Mouse (Mus musculus) kidney, embryonic 16.5 days (tissue): ENCODE data around the gene Lmbr1l. TPM values are rescaled to one million over a fixed set of nuclear protein-coding genes. Genes with fewer than 3 reads are reported as not detected.
"Not testable (repeated sequence)": the region's sequence is repeated elsewhere in the genome, so short reads cannot be mapped to it uniquely, and the experiment has no call there.

Experiments used
- ATAC-seq: fragments of 200-750 bp; cut with Nextera tagmentation; 2 replicates; pipeline ENCODE4 v1.8.0; 2017; ENCODE audit warnings: moderate TSS enrichment; ENCODE audit not compliant: low FRiP score, low TSS enrichment
- H3K27ac ChIP-seq: fragments of 300-500 bp; sonication (generic); 2 replicates; pipeline ENCODE4 v1.5.1; 2014; ENCODE audit warnings: low read length
- H3K27me3 ChIP-seq: fragments of 300-500 bp; sonication (generic); 2 replicates; pipeline ENCODE4 v1.6.1; 2014; ENCODE audit warnings: low read length, control low read depth, mixed read lengths; ENCODE audit not compliant: insufficient read depth
- H3K36me3 ChIP-seq: fragments of 300-500 bp; sonication (generic); 2 replicates; pipeline ENCODE4 v1.6.1; 2014; ENCODE audit warnings: low read length, control low read depth, mixed read lengths; ENCODE audit not compliant: insufficient read depth
- H3K4me1 ChIP-seq: fragments of 300-500 bp; sonication (generic); 2 replicates; pipeline ENCODE4 v1.6.1; 2014; ENCODE audit warnings: low read length, control low read depth, mixed read lengths; ENCODE audit not compliant: insufficient read depth
- H3K4me2 ChIP-seq: fragments of 300-500 bp; sonication (generic); replicated peaks from 2 replicates; pipeline ENCODE4 v1.6.1; 2014; ENCODE audit warnings: low read depth, low read length
- H3K4me3 ChIP-seq: fragments of 300-500 bp; sonication (generic); 2 replicates; pipeline ENCODE4 v1.5.1; 2014; ENCODE audit warnings: mild to moderate bottlenecking, low read length
- H3K9ac ChIP-seq: fragments of 300-500 bp; sonication (generic); replicated peaks from 2 replicates; pipeline ENCODE4 v1.6.1; 2014; ENCODE audit warnings: low read length
- H3K9me3 ChIP-seq: fragments of 300-500 bp; sonication (generic); 2 replicates; pipeline ENCODE4 v1.6.1; 2016; ENCODE audit warnings: low read length, control low read depth
- WGBS: fragments of 180-500 bp; shearing (Covaris S2); extraction: QIAGEN DNeasy Blood & Tissue Kit; methylation state at CpG from one replicate; pipeline ENCODE4 v1.1.7; 2014; 5-methylcytosine and 5-hydroxymethylcytosine counted together
- polyA plus RNA-seq: library from polyadenylated mRNA; unstranded; fragments of >200 nt; fragmentation: Nextera tagmentation; extraction: Ambion mirVana; gene quantifications from 2 replicates; pipeline ENCODE4 v1.2.1, GENCODE M21; 2015

Lmbr1l gene
- polyA plus RNA-seq, 1 experiment from 2014 or later: 17.6 TPM

DNA sequence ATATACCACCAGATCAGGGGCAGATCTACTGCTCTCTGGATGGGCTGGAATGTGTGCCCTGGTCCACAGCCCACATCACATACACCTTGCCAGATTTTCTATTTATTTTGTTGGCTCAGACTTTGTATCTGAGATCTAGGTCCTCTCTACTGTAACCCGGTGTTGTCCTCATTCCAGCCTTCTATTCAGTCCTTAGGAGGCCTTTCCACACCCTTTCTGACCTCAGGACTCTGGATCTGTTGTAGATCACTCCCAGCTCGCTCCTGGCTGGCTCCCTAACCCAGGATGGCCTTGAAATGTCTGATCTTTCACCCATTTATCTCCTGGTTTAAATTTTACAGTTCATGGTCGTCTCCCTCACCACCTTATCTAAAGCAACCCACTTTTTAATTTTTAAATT lies 6.7 kb upstream of the Lmbr1l start:
- H3K4me3 ChIP-seq: no peak overlapping the region
- peaks cover 4% of the 10 kb centered on the region; the same call in 1 of the 2 replicates for H3K4me1 ChIP-seq
- 73% methylated on average over 3 of the region's 3 CpGs for WGBS
- H3K27ac ChIP-seq: no peak overlapping the region
- no peak for ATAC-seq
- H3K27me3 ChIP-seq: no peaks in the 10 kb centered on the region
- H3K36me3 ChIP-seq: no peaks in the 10 kb centered on the region; the same call in 1 of the 2 replicates
- no peak overlapping the region for H3K9ac ChIP-seq
- H3K9me3 ChIP-seq: no peaks in the 10 kb centered on the region; the same call in 1 of the 2 replicates
- no peak overlapping the region for H3K4me2 ChIP-seq

DNA sequence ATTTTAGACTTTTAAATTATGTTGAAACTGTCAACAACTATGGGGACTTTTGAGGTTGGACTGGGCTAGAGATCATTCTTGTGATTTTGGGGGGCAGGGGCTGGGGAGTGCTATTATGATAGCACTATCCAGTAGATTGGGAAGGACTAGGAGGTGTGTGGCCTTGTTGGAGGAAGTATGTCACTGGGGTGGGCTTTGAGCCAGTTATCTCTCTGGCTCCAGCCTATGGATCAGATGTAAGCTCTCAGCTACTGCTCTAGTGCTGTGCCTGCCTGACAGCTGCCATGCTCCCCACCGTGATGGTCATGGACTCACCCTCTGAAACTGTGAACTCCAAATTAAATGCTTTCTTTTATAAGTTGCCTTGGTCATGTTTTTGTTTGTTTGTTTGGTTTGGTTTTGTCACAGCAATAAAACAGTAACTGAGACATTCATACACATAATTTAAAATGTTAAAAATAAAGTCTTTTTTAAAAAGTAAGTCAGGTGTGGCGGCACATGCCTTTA lies 5.1 kb upstream of the Lmbr1l start:
- H3K4me3 ChIP-seq: no peak overlapping the region
- ATAC-seq: no peak
- H3K9ac ChIP-seq: no peak overlapping the region
- no peak overlapping the region for H3K4me2 ChIP-seq
- H3K4me1 ChIP-seq: no peaks in the 10 kb centered on the region
- WGBS: 86% methylated on average over 2 of the region's 2 CpGs
- no peaks in the 10 kb centered on the region; the same call in 1 of the 2 replicates for H3K9me3 ChIP-seq
- no peaks in the 10 kb centered on the region for H3K27me3 ChIP-seq
- H3K36me3 ChIP-seq: no peaks in the 10 kb centered on the region; the same call in 1 of the 2 replicates
- no peak overlapping the region for H3K27ac ChIP-seq

DNA sequence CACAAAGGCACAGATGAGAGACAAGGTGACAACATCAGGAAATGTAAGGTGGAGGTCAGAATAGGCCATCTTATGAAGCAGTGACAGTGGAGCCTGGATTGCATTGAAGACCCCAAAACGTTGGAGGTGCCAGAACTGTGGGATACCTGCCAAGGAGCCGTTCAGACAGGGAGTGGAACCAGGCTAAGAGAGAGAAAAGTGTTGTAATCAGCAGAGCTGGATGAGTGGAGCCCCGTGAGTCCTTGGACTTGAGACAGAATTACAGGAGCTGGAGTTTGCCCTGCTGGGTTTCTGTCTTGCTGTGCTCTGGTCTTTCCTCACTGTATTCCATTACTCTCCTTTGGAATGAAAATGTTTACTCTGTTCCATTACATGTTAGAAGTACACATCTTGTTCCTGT lies 4.5 kb upstream of the Lmbr1l start:
- H3K4me1 ChIP-seq: no peaks in the 10 kb centered on the region
- no peak overlapping the region for H3K9ac ChIP-seq
- no peak overlapping the region for H3K4me2 ChIP-seq
- ATAC-seq: no peak
- no peaks in the 10 kb centered on the region; the same call in 1 of the 2 replicates for H3K9me3 ChIP-seq
- no peaks in the 10 kb centered on the region; the same call in 1 of the 2 replicates for H3K36me3 ChIP-seq
- H3K27ac ChIP-seq: no peak overlapping the region
- no peaks in the 10 kb centered on the region for H3K27me3 ChIP-seq
- no peak overlapping the region for H3K4me3 ChIP-seq
- WGBS: 58% methylated on average over 3 of the region's 3 CpGs

DNA sequence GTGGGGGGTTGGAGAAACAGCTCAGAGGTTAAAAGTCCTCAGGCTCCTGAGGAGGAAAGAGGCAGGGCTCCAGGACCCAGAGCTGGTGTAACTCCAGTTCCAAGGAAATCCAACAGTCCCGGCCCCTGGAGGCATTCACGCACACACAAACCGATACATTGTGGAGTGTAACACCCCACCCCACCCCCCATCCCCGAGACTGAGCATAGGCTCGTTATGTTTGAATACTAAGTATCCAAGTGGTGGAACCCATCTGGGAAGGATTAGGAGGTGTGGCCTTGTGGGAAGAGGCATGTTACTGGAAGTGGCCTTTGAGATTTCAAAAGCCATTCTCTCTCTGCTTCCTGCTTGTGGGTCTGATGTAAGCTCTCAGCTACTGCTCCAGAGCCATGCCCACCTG lies 3.5 kb upstream of the Lmbr1l start:
- H3K36me3 ChIP-seq: no peaks in the 10 kb centered on the region; the same call in 1 of the 2 replicates
- H3K4me1 ChIP-seq: peaks cover 4% of the 10 kb centered on the region
- H3K27ac ChIP-seq: no peak overlapping the region
- ATAC-seq: no peak
- no peak overlapping the region for H3K9ac ChIP-seq
- 83% methylated on average over 5 of the region's 5 CpGs for WGBS
- H3K9me3 ChIP-seq: no peaks in the 10 kb centered on the region; the same call in 1 of the 2 replicates
- no peaks in the 10 kb centered on the region for H3K27me3 ChIP-seq
- H3K4me2 ChIP-seq: no peak overlapping the region
- H3K4me3 ChIP-seq: no peak overlapping the region

DNA sequence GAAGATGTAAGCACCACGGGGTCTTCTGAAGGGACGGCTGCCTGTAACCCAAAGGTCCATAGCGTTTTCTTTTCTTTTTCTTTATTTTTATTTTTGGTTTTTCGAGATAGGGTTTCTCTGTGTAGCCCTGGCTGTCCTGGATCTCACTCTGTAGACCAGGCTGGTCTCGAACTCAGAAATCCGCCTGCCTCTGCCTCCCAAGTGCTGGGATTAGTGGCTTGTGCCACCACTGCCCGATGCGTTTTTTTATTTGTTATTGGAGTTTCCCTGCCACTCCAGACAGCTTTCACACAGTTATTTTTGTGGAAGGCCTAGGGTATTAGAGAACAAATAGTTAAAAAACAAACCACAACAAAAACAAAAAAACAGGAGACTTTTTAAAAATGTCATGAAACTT lies 466 bp upstream of the Lmbr1l start:
- ATAC-seq: not testable (repeated sequence)

DNA sequence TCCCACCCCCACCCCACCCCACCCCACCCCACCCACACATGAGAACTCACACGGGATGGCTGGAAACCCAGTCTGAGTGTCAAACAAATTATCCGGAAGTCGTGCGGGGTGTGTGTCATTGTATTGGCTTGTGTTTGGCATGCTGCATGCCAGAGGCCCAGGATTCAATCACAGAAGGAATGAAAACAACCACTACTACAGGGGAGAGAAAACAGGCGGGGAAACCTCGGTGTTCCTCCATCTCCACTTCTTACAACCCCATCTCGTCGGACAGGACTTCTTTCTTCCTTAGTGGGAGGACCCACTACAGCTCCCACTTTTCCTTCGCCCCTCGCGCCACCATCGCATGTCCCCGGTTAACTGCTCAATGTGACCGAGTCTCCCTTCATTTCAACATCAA lies 940 bp downstream of the Lmbr1l start:
- ATAC-seq: no peak
- H3K36me3 ChIP-seq: peaks cover 9% of the 10 kb centered on the region
- H3K9ac ChIP-seq: peak overlapping the region; percentile 82
- no peaks in the 10 kb centered on the region for H3K27me3 ChIP-seq
- peak overlapping the region; percentile 81 for H3K4me3 ChIP-seq
- peak overlapping the region; percentile 95 for H3K27ac ChIP-seq
- no peaks in the 10 kb centered on the region for H3K9me3 ChIP-seq
- H3K4me2 ChIP-seq: peak overlapping the region; percentile 72
- 0% methylated on average over 14 of the region's 14 CpGs for WGBS
- peaks cover 10% of the 10 kb centered on the region for H3K4me1 ChIP-seq

More for the DNA sequence above, 466 bp upstream of the Lmbr1l start:
- 28% methylated on average over 8 of the region's 8 CpGs for WGBS
- Histone ChIP-seq H3K4me1 (peaks cover 10% of the 10 kb centered on the region), H3K9ac (peak overlapping the region; percentile 82), H3K27ac (peak overlapping the region; percentile 22), H3K4me3 (peak overlapping the region; percentile 81), H3K4me2 (peak overlapping the region; percentile 72)
- not testable (repeated sequence) for H3K27me3 ChIP-seq, H3K36me3 ChIP-seq, H3K9me3 ChIP-seq

DNA sequence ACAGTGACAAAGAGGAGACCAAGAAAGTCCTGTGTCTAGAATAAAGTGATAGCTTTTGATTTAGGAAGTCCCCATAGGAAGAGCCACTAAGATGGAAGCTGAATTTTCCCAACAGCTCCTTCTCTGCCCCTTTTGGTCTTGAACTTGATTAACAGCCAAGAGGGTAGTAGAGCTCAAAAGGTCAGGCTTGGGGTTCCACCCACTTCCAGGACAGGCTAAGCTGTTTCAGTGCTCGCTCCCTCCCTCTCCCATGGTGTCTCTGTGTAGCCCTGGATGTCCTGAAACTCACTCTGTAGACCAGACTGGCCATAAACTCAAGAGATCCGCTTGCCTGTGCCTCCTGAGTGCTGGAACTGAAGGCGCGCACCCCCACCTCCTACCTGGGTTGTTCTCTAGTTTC lies 2.0 kb downstream of the Lmbr1l start:
- peak overlapping the region; percentile 72; the same call in 1 of the 2 replicates for H3K4me2 ChIP-seq
- peak overlapping the region; percentile 82; the same call in 1 of the 2 replicates for H3K9ac ChIP-seq
- WGBS: 78% methylated on average over 4 of the region's 4 CpGs
- no peaks in the 10 kb centered on the region for H3K27me3 ChIP-seq
- ATAC-seq: no peak
- H3K4me1 ChIP-seq: peaks cover 10% of the 10 kb centered on the region
- H3K9me3 ChIP-seq: no peaks in the 10 kb centered on the region
- no peak overlapping the region for H3K27ac ChIP-seq
- peaks cover 20% of the 10 kb centered on the region for H3K36me3 ChIP-seq
- no peak overlapping the region for H3K4me3 ChIP-seq

DNA sequence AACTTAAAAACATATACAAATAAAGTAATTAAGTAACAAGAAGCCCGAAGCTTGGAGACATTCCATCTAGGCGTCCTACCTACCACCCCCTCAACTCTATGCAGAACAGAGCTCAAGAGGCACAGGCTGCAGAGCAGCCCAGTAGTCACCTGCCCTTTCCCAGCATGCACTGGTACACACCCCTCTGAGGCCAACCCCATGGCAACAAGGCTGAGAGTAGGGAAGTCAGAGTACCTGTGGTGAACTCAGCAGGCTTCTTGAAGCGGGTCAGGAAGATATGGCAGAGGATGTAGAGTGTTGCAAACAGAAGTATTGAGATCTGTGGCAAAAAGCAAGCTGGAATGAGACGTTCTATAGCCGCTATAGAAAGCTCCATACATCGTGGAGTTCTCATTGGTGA lies 3.1 kb downstream of the Lmbr1l start:
- Histone ChIP-seq H3K4me3 (no peak overlapping the region), H3K4me1 (peaks cover 10% of the 10 kb centered on the region), H3K27ac (no peak overlapping the region), H3K4me2 (no peak overlapping the region), H3K27me3 (no peaks in the 10 kb centered on the region), H3K9ac (no peak overlapping the region), H3K36me3 (peaks cover 25% of the 10 kb centered on the region), H3K9me3 (no peaks in the 10 kb centered on the region)
- WGBS: 94% methylated on average over 6 of the region's 6 CpGs
- no peak for ATAC-seq

DNA sequence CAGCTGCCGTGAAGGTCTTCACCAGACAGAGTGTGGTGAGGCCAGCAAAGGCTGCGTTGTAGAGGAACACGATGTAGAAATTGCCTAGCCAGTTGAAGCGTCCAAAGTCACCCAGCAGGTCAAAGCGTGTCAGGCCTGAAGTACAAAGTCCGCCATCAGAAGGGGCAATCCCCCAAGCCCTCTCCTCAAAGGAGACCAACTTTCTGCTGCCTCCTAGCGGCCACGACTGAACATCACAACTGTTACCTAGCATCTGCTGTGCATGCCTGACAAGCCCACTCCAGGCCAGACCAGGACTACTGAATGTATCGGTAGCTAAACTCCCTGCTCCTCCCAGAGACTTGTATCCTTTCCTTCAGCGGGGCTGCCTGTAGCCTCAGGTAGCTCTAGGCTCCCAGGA lies 13.3 kb downstream of the Lmbr1l start:
- 0 out of 2 replicates have a peak, but pooled peaks have one; percentile 17 for ATAC-seq
- H3K9me3 ChIP-seq: no peaks in the 10 kb centered on the region
- H3K9ac ChIP-seq: no peak overlapping the region
- H3K36me3 ChIP-seq: peaks cover 42% of the 10 kb centered on the region
- no peak overlapping the region for H3K27ac ChIP-seq
- no peak overlapping the region for H3K4me2 ChIP-seq
- no peak overlapping the region for H3K4me3 ChIP-seq
- 27% methylated on average over 10 of the region's 10 CpGs for WGBS
- peaks cover 4% of the 10 kb centered on the region; the same call in 1 of the 2 replicates for H3K27me3 ChIP-seq
- no peaks in the 10 kb centered on the region for H3K4me1 ChIP-seq

DNA sequence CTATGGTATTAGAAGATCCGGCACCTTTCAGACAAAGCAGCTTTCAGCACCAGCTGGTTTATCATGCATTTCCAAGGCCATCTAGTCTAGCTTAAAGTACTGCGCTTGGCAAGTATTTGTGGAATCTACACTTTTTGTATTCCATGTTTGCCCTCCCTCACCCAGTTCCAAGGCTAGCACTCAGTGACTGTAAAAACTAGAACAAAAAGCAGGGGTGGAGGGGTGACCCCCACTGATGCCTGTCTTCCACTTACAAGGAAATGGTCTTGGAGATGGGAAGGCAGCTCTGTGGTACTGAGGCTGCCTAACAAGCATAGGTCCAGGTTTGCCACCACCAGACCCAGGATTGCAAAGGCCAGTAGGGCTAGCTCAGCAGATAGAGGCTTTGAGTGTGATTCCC lies 15.4 kb downstream of the Lmbr1l start:
- peaks cover 22% of the 10 kb centered on the region for H3K36me3 ChIP-seq
- H3K4me2 ChIP-seq: no peak overlapping the region
- no peak overlapping the region for H3K9ac ChIP-seq
- no peaks in the 10 kb centered on the region for H3K9me3 ChIP-seq
- 92% methylated on average over 2 of the region's 2 CpGs for WGBS
- H3K27ac ChIP-seq: no peak overlapping the region
- H3K4me3 ChIP-seq: no peak overlapping the region
- peaks cover 12% of the 10 kb centered on the region for H3K4me1 ChIP-seq
- peaks cover 24% of the 10 kb centered on the region for H3K27me3 ChIP-seq
- ATAC-seq: no peak
